Mouse (Mus musculus) heart, postnatal 0 days (tissue): ENCODE results near the gene Rom1.

ENCODE experiments used
- CTCF ChIP-seq: IDR thresholded peaks from 2 replicates; pipeline ENCODE4 v1.5.1; 2016; ENCODE audit warnings: antibody characterized with exemption, control low read depth, low read depth
- EP300 ChIP-seq: IDR thresholded peaks from 2 replicates; pipeline ENCODE4 v1.6.1; 2016; ENCODE audit warnings: antibody characterized with exemption, low read depth

DNA sequence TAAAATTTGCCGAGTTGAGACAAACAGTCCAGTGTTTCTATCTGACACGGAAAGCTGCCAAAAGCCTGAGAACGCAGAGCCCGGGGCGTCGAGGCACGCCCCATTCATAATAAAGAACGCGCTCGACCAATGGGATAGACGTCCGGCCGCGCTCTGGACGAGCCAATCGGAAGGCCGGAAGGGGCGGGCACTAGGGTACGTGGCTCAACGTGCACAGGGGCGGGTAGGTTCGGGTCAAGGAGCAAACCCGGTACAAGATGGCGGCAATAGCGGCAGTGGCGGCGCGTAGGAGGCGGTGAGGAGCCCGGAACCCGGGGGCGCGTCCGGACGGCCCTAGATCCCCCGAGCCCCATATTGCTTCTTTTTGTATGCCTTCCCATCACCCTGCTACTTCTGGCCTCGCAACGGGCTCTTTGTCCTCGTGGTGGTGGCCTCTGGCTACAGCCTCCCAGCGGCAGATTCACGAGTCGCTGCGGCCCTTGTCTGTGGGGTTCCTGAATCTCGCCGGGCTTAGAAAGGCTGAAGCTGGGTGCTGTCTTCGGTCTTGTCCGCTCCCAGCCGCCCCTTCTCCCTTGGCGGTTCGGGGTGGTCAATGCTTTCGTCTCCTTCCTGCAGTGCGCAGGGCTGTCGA, 31.2 kb downstream of the Rom1 start, which contains the start of gene Ganab:
- 0 out of 2 replicates have a peak, but pooled peaks have one; percentile 10 for TF ChIP-seq CTCF
- no peak for TF ChIP-seq EP300
